Mouse (Mus musculus): ENCODE results near the gene Map6d1. TPM values are rescaled to one million over a fixed set of nuclear protein-coding genes. Genes with fewer than 3 reads are reported as not detected.

Gene Map6d1
- total RNA-seq, 2 experiments from 2014 or later, result 0.48 to 0.56 TPM

DNA sequence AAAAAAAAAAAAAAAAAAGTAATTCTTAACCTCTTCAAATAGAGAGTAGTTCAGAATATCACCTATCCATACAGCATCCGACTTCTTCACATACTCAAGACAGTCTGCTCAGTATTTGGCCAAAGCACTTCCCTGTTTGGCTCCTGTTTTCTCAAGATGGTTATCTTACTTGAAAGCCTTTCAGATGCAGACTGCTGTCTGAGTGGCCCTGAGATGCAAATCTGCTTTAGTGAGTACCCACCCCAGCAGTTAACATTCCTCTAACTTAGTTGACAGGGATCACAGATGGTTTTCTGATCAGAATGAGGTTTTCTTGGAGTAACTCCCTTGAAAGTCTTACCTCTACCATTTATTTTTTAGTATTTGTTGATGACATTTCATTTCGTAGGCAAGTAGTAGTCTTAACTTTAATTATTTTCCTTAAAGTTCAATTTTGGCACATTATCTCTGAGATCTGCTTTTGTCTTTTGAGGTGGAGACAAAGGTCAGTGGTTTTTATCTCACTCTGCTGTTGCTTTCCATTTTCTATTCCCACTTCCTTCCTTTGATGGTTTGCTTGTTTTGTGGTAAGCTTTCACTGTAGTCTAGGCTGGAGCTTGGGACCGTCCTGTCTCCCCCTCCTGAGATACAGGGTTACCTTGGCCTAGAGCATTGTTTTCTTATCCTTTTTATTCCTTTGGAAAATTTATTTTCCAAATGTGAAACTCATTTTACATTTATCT, 49.8 kb downstream of the Map6d1 start:
- no peak for DNase-seq

DNA sequence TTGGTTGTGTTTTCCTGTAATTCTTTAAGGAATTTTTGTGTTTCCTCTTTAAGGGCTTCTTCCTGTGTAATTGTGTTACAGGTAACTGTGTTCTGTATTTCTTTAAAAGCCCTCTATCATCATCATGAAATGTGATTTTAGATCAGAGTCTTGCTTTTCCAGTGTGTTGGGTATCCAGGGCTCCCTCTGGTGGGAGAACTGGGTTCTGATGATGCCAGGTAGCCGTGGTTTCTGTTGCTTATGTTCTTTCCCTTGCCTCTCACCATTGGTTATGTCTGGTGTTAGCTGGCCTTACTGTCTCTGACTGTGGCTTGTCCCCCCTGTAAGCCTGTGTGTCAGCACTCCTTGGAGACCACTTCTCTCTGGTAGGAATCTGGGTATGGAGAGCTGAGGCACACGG, 55.8 kb downstream of the Map6d1 start:
- no peak for DNase-seq

Other genes starting within 250 kb of the Map6d1 start
- gene Klhl24, start 143.8 kb downstream of the Map6d1 start, total RNA-seq (2021), result 100 to 1,000 TPM; 132 to 195 TPM
- 1 to 10 TPM; 7.1 to 9.5 TPM for gene Yeats2, start 100.3 kb downstream of the Map6d1 start, total RNA-seq (2021)
- gene Parl, start 61.0 kb upstream of the Map6d1 start, total RNA-seq (2021), result 10 to 100 TPM; 59.8 to 61.3 TPM
- gene Cyp2ab1, start 84.0 kb upstream of the Map6d1 start, total RNA-seq (2021), result under 1 TPM in 1 of 2 experiments, not detected in 1; 0.64 TPM
- 10 to 100 TPM; 51.1 to 53.5 TPM for gene Abcc5, start 185.0 kb upstream of the Map6d1 start, total RNA-seq (2021)